Mouse (Mus musculus): Measurements from ENCODE around the gene Trmt112. TPM values are rescaled to one million over a fixed set of nuclear protein-coding genes. Genes with fewer than 3 reads are reported as not detected.
"Not testable (repeated sequence)": the region's sequence is repeated elsewhere in the genome, so short reads cannot be mapped to it uniquely, and the experiment has no call there.

The Trmt112 gene
- polyA plus RNA-seq, 1 experiment, result 146 TPM

- peaks cover 17% of the 10 kb centered on the region for H3K4me1 ChIP-seq (ENCODE audit: control insufficient read depth, insufficient read depth, low read length)
- no peaks in the 10 kb centered on the region for H3K36me3 ChIP-seq (ENCODE audit: control insufficient read depth, insufficient read depth, low read length)
- H3K27ac ChIP-seq (ENCODE audit: insufficient read depth, low read depth, low read length), result no peak overlapping the region
- H3K4me3 ChIP-seq (ENCODE audit: insufficient read depth, low read depth, low read length), result no peak overlapping the region
- 84% methylated on average over 1 of the region's 1 CpGs for WGBS
- TF ChIP-seq CTCF (conservative IDR thresholded peaks at IDR 0.05; ENCODE audit: insufficient read depth, insufficient read length, low read depth, low read length) (no peak), POLR2A (IDR thresholded peaks at IDR 0.05; ENCODE audit: low read depth, low read length) (no peak)
- no peak for DNase-seq
- no peaks in the 10 kb centered on the region for H3K27me3 ChIP-seq (replicated peaks; ENCODE audit: control insufficient read depth, insufficient read depth, low read length)
These were observed 35.2 kb upstream of the Trmt112 start for GRCm38 (mm10) chr19:6874257-6874656.

- Histone ChIP-seq H3K27ac (ENCODE audit: insufficient read depth, low read depth, low read length) (no peak overlapping the region), H3K36me3 (ENCODE audit: control insufficient read depth, insufficient read depth, low read length) (no peaks in the 10 kb centered on the region), H3K4me3 (ENCODE audit: insufficient read depth, low read depth, low read length) (no peak overlapping the region), H3K4me1 (ENCODE audit: control insufficient read depth, insufficient read depth, low read length) (peaks cover 15% of the 10 kb centered on the region), H3K27me3 (replicated peaks; ENCODE audit: control insufficient read depth, insufficient read depth, low read length) (no peaks in the 10 kb centered on the region)
- 84% methylated on average over 6 of the region's 6 CpGs for WGBS
- DNase-seq, result no peak
- TF ChIP-seq POLR2A (IDR thresholded peaks at IDR 0.05; ENCODE audit: low read depth, low read length) (no peak), CTCF (conservative IDR thresholded peaks at IDR 0.05; ENCODE audit: insufficient read depth, insufficient read length, low read depth, low read length) (no peak)
These were observed 33.7 kb upstream of the Trmt112 start for GRCm38 (mm10) chr19:6875834-6876233.

DNA sequence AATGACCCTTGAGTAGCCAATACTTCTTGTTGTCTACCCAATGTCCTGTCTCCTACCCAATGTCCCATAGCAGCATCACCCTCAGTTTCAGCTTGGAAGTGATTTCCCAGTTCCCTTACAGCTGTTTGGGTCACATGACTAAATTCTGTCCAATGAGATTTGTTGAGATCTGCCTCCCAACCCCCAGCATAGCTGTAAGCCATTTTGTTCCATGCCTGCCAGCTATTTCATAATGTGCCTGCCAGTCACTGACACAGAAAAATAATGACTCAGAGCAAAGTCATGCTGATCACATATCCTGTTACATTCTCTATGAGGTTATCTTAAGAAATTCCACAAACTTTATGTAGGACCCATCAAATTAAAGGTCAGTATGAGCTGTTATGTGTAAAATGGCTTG lies 32.7 kb upstream of the Trmt112 start:
- Histone ChIP-seq H3K4me1 (ENCODE audit: control insufficient read depth, insufficient read depth, low read length) (peaks cover 5% of the 10 kb centered on the region), H3K27ac (ENCODE audit: insufficient read depth, low read depth, low read length) (no peak overlapping the region), H3K36me3 (ENCODE audit: control insufficient read depth, insufficient read depth, low read length) (no peaks in the 10 kb centered on the region), H3K4me3 (ENCODE audit: insufficient read depth, low read depth, low read length) (no peak overlapping the region), H3K27me3 (replicated peaks; ENCODE audit: control insufficient read depth, insufficient read depth, low read length) (no peaks in the 10 kb centered on the region)
- TF ChIP-seq POLR2A (IDR thresholded peaks at IDR 0.05; ENCODE audit: low read depth, low read length) (no peak), CTCF (conservative IDR thresholded peaks at IDR 0.05; ENCODE audit: insufficient read depth, insufficient read length, low read depth, low read length) (no peak)
- DNase-seq, result no peak

GRCm38 (mm10) chr19:6877965-6878364 lies 31.5 kb upstream of the Trmt112 start:
- Histone ChIP-seq H3K27ac (ENCODE audit: insufficient read depth, low read depth, low read length) (no peak overlapping the region), H3K4me1 (ENCODE audit: control insufficient read depth, insufficient read depth, low read length) (no peaks in the 10 kb centered on the region), H3K4me3 (ENCODE audit: insufficient read depth, low read depth, low read length) (no peak overlapping the region), H3K36me3 (ENCODE audit: control insufficient read depth, insufficient read depth, low read length) (no peaks in the 10 kb centered on the region), H3K27me3 (replicated peaks; ENCODE audit: control insufficient read depth, insufficient read depth, low read length) (no peaks in the 10 kb centered on the region)
- no peak for DNase-seq
- WGBS, result 88% methylated on average over 4 of the region's 4 CpGs
- no peak for TF ChIP-seq POLR2A (IDR thresholded peaks at IDR 0.05; ENCODE audit: low read depth, low read length)
- no peak for TF ChIP-seq CTCF (conservative IDR thresholded peaks at IDR 0.05; ENCODE audit: insufficient read depth, insufficient read length, low read depth, low read length)

DNA sequence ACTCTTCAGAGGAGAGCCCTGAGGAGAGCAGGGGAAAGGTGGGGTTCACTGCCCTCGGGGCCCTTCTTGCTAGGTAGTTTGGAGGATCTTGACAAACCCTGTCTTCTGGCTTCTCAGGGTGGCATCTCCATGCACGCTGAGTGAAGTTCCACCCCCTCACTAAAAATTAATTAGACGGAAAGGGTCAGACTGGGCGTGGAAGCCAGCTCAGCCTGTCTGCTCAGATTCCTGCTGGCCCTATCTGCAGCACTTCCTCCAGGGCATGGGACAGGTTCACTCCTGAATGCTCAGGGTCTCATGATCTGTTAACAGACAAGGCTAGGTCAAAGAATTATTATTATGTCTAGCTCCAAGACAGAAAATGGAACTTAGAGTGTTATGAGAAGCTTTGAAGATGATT lies 17.0 kb upstream of the Trmt112 start:
- H3K36me3 ChIP-seq (ENCODE audit: control insufficient read depth, insufficient read depth, low read length), result no peaks in the 10 kb centered on the region
- H3K4me1 ChIP-seq (ENCODE audit: control insufficient read depth, insufficient read depth, low read length), result 0 out of 2 replicates have a peak, but pooled peaks cover 2% of the 10 kb centered on the region
- no peaks in the 10 kb centered on the region for H3K27me3 ChIP-seq (replicated peaks; ENCODE audit: control insufficient read depth, insufficient read depth, low read length)
- peak; percentile 63 for DNase-seq
- 27% methylated on average over 4 of the region's 4 CpGs for WGBS
- TF ChIP-seq POLR2A (IDR thresholded peaks at IDR 0.05; ENCODE audit: low read depth, low read length), result no peak
- TF ChIP-seq CTCF (conservative IDR thresholded peaks at IDR 0.05; ENCODE audit: insufficient read depth, insufficient read length, low read depth, low read length), result no peak
- no peak overlapping the region for H3K27ac ChIP-seq (ENCODE audit: insufficient read depth, low read depth, low read length)
- no peak overlapping the region for H3K4me3 ChIP-seq (ENCODE audit: insufficient read depth, low read depth, low read length)

DNA sequence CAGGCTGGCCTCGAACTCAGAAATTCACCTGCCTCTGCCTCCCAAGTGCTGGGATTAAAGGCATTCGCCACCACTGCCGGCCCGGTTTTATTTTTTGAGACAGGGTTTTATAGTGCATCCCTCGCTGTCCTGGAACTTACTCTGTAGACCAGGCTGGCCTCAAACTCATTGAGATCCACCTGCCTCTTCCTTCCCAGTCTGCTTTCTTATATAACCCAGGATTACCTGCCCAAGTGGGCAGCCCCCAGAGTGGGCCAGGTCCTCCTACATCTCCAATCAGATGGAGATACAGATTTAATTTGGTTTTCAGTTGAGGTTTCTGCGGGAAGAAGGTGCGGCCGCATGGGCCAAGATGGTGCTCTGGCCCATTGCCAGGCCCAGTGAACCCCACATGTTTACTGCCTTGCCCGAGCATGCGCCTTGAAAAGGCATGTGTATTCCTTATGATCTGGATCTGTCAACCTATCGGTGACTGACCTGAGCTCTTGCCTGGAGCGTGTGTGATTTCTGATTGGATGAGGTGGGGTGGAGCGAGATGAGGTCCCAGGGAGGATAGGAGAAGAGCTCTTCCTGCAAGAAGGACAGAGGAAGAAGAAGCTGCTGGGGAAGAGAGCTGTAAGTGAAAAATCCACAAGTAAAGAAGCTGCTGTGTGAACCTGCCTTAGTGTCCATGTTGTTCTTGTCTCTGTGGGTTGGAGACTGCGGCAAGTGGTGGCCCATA lies 15.6 kb upstream of the Trmt112 start:
- H3K4me1 ChIP-seq (ENCODE audit: control insufficient read depth, insufficient read depth, low read length), result 0 out of 2 replicates have a peak, but pooled peaks cover 2% of the 10 kb centered on the region
- no peak overlapping the region for H3K27ac ChIP-seq (ENCODE audit: insufficient read depth, low read depth, low read length)
- H3K27me3 ChIP-seq (replicated peaks; ENCODE audit: control insufficient read depth, insufficient read depth, low read length), result no peaks in the 10 kb centered on the region
- no peak for DNase-seq
- H3K36me3 ChIP-seq (ENCODE audit: control insufficient read depth, insufficient read depth, low read length), result no peaks in the 10 kb centered on the region
- no peak overlapping the region for H3K4me3 ChIP-seq (ENCODE audit: insufficient read depth, low read depth, low read length)
- TF ChIP-seq POLR2A (IDR thresholded peaks at IDR 0.05; ENCODE audit: low read depth, low read length), result no peak
- TF ChIP-seq CTCF (conservative IDR thresholded peaks at IDR 0.05; ENCODE audit: insufficient read depth, insufficient read length, low read depth, low read length), result no peak
- 96% methylated on average over 14 of the region's 14 CpGs for WGBS

DNA sequence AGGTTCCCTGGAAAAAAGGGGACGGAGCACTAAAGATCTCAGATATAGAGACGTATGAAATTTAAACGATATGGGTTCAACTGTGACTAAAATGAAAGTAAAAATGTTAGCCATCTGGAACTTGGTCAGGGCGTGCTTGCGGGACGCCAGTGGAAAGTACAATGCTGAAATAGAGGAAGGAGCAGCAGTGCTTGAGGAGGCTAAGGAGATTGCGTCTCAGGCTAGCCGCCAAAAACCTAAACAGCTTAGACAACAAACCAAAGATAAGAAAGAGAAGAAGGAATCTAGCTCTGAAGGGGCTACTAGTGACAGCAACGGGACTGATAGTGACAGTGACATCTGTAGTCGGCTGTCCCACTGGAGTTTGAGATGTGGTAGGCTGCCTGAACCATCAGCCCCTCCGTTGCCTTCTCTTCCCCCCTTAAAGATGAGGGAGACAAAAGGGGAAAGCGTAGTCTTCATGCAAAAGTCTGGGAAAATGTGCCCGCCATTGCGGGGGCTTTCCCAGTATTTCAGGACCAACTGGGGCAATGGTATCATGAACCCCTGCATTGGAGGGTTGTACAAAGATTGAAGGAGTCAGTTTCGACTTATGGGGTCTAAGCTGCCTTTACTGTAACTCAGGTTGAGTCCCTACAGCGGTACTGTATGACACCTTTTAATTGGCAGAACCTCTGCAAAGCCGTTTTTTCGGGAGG lies 13.7 kb upstream of the Trmt112 start:
- WGBS, result 85% methylated on average over 18 of the region's 18 CpGs
- H3K27ac ChIP-seq (ENCODE audit: insufficient read depth, low read depth, low read length); H3K4me1 ChIP-seq (ENCODE audit: control insufficient read depth, insufficient read depth, low read length); H3K27me3 ChIP-seq (replicated peaks; ENCODE audit: control insufficient read depth, insufficient read depth, low read length); DNase-seq; H3K36me3 ChIP-seq (ENCODE audit: control insufficient read depth, insufficient read depth, low read length); H3K4me3 ChIP-seq (ENCODE audit: insufficient read depth, low read depth, low read length): not testable (repeated sequence)

All from kidney, adult 2 months (tissue).